Mouse (Mus musculus): ENCODE measurements at regions not wholly inside any gene's neighbourhood (a gene's known extent, or its start where the extent isn't known, plus 50 kb on each side); places are given as distances from the start of the nearest gene placed in this dataset.
"Not testable (repeated sequence)": the region's sequence is repeated elsewhere in the genome, so short reads cannot be mapped to it uniquely, and the experiment has no call there.

- 84% methylated on average over 4 of the region's 4 CpGs for WGBS
- Histone ChIP-seq H3K4me3 (ENCODE audit: low read depth, low read length) (no peak overlapping the region), H3K9me3 (ENCODE audit: control insufficient read depth, low read length) (no peaks in the 10 kb centered on the region), H3K4me1 (ENCODE audit: control insufficient read depth, insufficient read depth, low read length) (no peaks in the 10 kb centered on the region), H3K27me3 (ENCODE audit: control insufficient read depth, insufficient read depth, low read length) (no peaks in the 10 kb centered on the region), H3K27ac (replicated peaks; ENCODE audit: low read depth, low read length) (no peak overlapping the region), H3K36me3 (ENCODE audit: control insufficient read depth, insufficient read depth, low read length) (no peaks in the 10 kb centered on the region), H3K4me2 (ENCODE audit: low read depth, severe bottlenecking) (no peak overlapping the region), H3K9ac (ENCODE audit: low read length) (no peak overlapping the region)
- ATAC-seq (ENCODE audit: insufficient number of reproducible peaks, low FRiP score, low TSS enrichment, low read depth) = no peak
- DNase-seq (ENCODE audit: low spot score) = no peak
Measured at GRCm38 (mm10) chr10:108111398-108111797, 50.6 kb upstream of the Ppp1r12a start.

DNA sequence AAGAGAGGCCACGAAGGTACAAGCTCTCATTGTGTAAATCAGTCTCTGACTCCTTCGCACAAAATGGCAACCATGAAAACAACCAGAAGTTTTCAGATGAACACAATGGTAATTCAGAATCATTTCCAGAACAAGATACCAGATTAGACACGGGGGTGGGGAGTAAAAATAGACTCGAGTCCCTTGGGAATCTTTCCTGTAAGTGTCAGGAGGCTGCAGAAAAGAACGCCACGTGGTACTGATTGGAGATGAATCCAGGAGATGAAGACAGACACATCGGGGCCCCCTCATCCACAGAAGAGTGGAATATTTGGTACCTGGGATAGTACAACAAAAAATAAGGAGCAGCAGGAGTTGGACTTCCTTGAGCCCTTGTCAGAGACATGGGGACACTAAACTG lies 51.1 kb upstream of the Ppp1r12a start:
- Histone ChIP-seq H3K27ac (replicated peaks; ENCODE audit: low read depth, low read length) (no peak overlapping the region), H3K4me3 (ENCODE audit: low read depth, low read length) (no peak overlapping the region), H3K9me3 (ENCODE audit: control insufficient read depth, low read length) (no peaks in the 10 kb centered on the region), H3K36me3 (ENCODE audit: control insufficient read depth, insufficient read depth, low read length) (no peaks in the 10 kb centered on the region), H3K4me2 (ENCODE audit: low read depth, severe bottlenecking) (no peak overlapping the region), H3K9ac (ENCODE audit: low read length) (no peak overlapping the region), H3K4me1 (ENCODE audit: control insufficient read depth, insufficient read depth, low read length) (no peaks in the 10 kb centered on the region), H3K27me3 (ENCODE audit: control insufficient read depth, insufficient read depth, low read length) (no peaks in the 10 kb centered on the region)
- DNase-seq (ENCODE audit: low spot score) (no peak), ATAC-seq (ENCODE audit: insufficient number of reproducible peaks, low FRiP score, low TSS enrichment, low read depth) (no peak)
- 82% methylated on average over 7 of the region's 7 CpGs for WGBS

GRCm38 (mm10) chr10:108110197-108110596 lies 51.8 kb upstream of the Ppp1r12a start:
- H3K27ac ChIP-seq (replicated peaks; ENCODE audit: low read depth, low read length) = no peak overlapping the region
- H3K36me3 ChIP-seq (ENCODE audit: control insufficient read depth, insufficient read depth, low read length) = no peaks in the 10 kb centered on the region

DNA sequence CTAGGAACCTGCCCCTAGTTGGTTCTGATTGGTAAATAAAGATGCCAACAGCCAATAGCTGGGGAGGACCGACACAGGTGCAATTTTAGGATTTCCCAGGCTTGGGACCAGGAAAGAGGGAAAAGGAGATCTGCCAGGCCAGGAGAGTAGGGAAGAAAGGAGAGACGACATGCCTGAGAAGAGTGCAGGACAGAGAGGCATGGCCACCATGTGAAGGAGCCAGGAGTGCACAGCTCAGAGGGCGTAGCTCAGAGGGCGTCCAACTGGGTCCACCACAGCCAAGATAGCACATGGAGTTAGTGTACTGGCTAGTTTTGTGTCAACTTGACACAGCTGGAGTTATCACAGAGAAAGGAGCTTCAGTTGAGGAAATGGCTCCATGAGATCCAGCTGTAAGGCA lies 53.5 kb upstream of the Ppp1r12a start:
- not testable (repeated sequence) for H3K36me3 ChIP-seq (ENCODE audit: control insufficient read depth, insufficient read depth, low read length); ATAC-seq (ENCODE audit: insufficient number of reproducible peaks, low FRiP score, low TSS enrichment, low read depth); H3K27me3 ChIP-seq (ENCODE audit: control insufficient read depth, insufficient read depth, low read length); H3K9ac ChIP-seq (ENCODE audit: low read length); H3K4me2 ChIP-seq (ENCODE audit: low read depth, severe bottlenecking); H3K4me1 ChIP-seq (ENCODE audit: control insufficient read depth, insufficient read depth, low read length); H3K9me3 ChIP-seq (ENCODE audit: control insufficient read depth, low read length); DNase-seq (ENCODE audit: low spot score); H3K4me3 ChIP-seq (ENCODE audit: low read depth, low read length); H3K27ac ChIP-seq (replicated peaks; ENCODE audit: low read depth, low read length)
- WGBS = 84% methylated on average over 4 of the region's 4 CpGs

More at GRCm38 (mm10) chr10:108110197-108110596, 51.8 kb upstream of the Ppp1r12a start:
- Histone ChIP-seq H3K4me3 (ENCODE audit: low read depth, low read length) (no peak overlapping the region), H3K9me3 (ENCODE audit: control insufficient read depth, low read length) (no peaks in the 10 kb centered on the region), H3K9ac (ENCODE audit: low read length) (no peak overlapping the region), H3K4me1 (ENCODE audit: control insufficient read depth, insufficient read depth, low read length) (no peaks in the 10 kb centered on the region), H3K27me3 (ENCODE audit: control insufficient read depth, insufficient read depth, low read length) (no peaks in the 10 kb centered on the region), H3K4me2 (ENCODE audit: low read depth, severe bottlenecking) (no peak overlapping the region)
- no peak for DNase-seq (ENCODE audit: low spot score)
- no peak for ATAC-seq (ENCODE audit: insufficient number of reproducible peaks, low FRiP score, low TSS enrichment, low read depth)

DNA sequence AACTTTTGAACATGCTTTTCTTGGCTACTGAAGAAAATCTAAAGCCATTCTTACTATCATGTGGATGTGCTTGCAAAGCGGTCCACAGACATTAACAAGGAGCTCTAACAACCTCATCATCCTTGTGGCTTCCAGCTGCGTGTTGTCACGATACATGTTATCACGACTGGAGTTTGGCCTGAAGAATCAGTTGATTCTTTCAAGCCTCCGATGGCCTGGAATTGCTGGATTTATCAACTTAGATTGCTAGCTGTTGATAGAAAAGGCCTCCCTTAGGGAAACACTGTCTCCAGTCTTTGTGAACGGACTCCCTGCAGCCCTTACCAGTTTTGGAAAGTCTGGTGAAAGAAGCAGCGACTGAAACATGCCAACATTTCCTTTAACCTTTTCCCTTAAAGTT lies 60.5 kb upstream of the Ppp1r12a start:
- ATAC-seq (ENCODE audit: insufficient number of reproducible peaks, low FRiP score, low TSS enrichment, low read depth) = no peak
- Histone ChIP-seq H3K27me3 (ENCODE audit: control insufficient read depth, insufficient read depth, low read length) (no peaks in the 10 kb centered on the region), H3K36me3 (ENCODE audit: control insufficient read depth, insufficient read depth, low read length) (no peaks in the 10 kb centered on the region), H3K4me2 (ENCODE audit: low read depth, severe bottlenecking) (no peak overlapping the region), H3K4me3 (ENCODE audit: low read depth, low read length) (no peak overlapping the region), H3K9me3 (ENCODE audit: control insufficient read depth, low read length) (no peaks in the 10 kb centered on the region), H3K9ac (ENCODE audit: low read length) (no peak overlapping the region), H3K27ac (replicated peaks; ENCODE audit: low read depth, low read length) (no peak overlapping the region), H3K4me1 (ENCODE audit: control insufficient read depth, insufficient read depth, low read length) (no peaks in the 10 kb centered on the region)
- no peak for DNase-seq (ENCODE audit: low spot score)
- WGBS = 87% methylated on average over 7 of the region's 7 CpGs

- 84% methylated on average over 2 of the region's 2 CpGs for WGBS
- H3K4me2 ChIP-seq (ENCODE audit: low read depth, severe bottlenecking) = no peak overlapping the region
- no peak overlapping the region for H3K4me3 ChIP-seq (ENCODE audit: low read depth, low read length)
- no peaks in the 10 kb centered on the region for H3K36me3 ChIP-seq (ENCODE audit: control insufficient read depth, insufficient read depth, low read length)
- H3K27ac ChIP-seq (replicated peaks; ENCODE audit: low read depth, low read length) = no peak overlapping the region
- ATAC-seq (ENCODE audit: insufficient number of reproducible peaks, low FRiP score, low TSS enrichment, low read depth) (no peak), DNase-seq (ENCODE audit: low spot score) (no peak)
- H3K9ac ChIP-seq (ENCODE audit: low read length) = no peak overlapping the region
- H3K27me3 ChIP-seq (ENCODE audit: control insufficient read depth, insufficient read depth, low read length) = no peaks in the 10 kb centered on the region
- no peaks in the 10 kb centered on the region; the same call in 1 of the 2 replicates for H3K4me1 ChIP-seq (ENCODE audit: control insufficient read depth, insufficient read depth, low read length)
- H3K9me3 ChIP-seq (ENCODE audit: control insufficient read depth, low read length) = no peaks in the 10 kb centered on the region
Measured at GRCm38 (mm10) chr10:108093043-108093442, 69.0 kb upstream of the Ppp1r12a start.

DNA sequence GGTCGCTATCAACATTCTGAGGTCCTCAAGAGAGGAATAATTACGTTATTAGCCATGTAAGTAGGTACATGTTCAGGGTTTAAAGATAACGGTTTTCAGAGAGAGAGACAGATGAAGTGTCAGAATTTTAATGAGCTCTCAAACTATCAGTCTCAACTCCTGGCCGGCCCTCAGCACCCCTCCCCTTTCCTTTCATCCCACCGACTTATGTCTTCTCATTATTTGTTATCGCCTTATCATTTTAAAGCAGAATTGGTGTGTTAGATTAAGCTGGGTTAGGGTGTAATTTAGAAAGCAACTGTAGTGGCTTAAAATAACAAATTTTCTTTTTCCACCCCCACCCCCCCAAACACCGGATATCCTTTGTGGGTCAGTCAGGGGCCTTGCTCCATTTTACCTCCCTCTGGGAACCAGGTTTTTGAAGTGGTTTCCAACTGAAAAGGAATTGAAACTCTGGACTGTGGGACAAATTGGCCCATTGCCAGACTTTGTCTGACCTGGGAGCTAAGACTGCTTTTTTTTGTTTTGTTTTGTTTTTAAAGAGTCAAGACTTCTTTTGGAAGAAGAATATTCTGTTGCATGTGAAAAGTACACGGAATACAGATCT lies 72.5 kb upstream of the Ppp1r12a start:
- Histone ChIP-seq H3K4me2 (ENCODE audit: low read depth, severe bottlenecking) (no peak overlapping the region), H3K4me1 (ENCODE audit: control insufficient read depth, insufficient read depth, low read length) (no peaks in the 10 kb centered on the region; the same call in 1 of the 2 replicates), H3K36me3 (ENCODE audit: control insufficient read depth, insufficient read depth, low read length) (no peaks in the 10 kb centered on the region), H3K4me3 (ENCODE audit: low read depth, low read length) (no peak overlapping the region), H3K27ac (replicated peaks; ENCODE audit: low read depth, low read length) (no peak overlapping the region), H3K27me3 (ENCODE audit: control insufficient read depth, insufficient read depth, low read length) (no peaks in the 10 kb centered on the region), H3K9ac (ENCODE audit: low read length) (no peak overlapping the region), H3K9me3 (ENCODE audit: control insufficient read depth, low read length) (no peaks in the 10 kb centered on the region)
- peak; percentile 31; the same call in 1 of the 2 replicates for ATAC-seq (ENCODE audit: insufficient number of reproducible peaks, low FRiP score, low TSS enrichment, low read depth)
- no peak for DNase-seq (ENCODE audit: low spot score)
- 58% methylated on average over 8 of the region's 8 CpGs for WGBS

DNA sequence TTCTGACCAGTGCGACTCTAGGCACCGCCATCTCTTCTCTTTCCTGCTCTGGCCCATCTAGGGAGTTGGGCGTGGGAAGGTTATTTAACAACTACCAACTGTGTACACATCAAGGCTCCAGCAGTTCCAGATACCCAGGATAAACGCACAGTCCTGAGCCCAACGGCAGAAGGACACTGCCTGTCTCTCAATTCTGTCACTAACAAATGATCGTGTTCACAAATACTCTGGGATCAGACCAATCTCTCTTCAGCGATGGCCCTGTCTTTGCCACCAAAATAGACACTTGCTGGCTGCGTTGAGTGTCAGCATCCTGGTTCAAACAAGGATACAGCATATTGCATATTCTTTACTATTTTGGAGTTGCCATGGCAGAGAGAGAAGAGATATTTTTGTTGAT lies 73.1 kb upstream of the Ppp1r12a start:
- no peak overlapping the region for H3K27ac ChIP-seq (replicated peaks; ENCODE audit: low read depth, low read length)
- ATAC-seq (ENCODE audit: insufficient number of reproducible peaks, low FRiP score, low TSS enrichment, low read depth) (no peak), DNase-seq (ENCODE audit: low spot score) (no peak)
- H3K4me3 ChIP-seq (ENCODE audit: low read depth, low read length) = no peak overlapping the region
- H3K27me3 ChIP-seq (ENCODE audit: control insufficient read depth, insufficient read depth, low read length) = no peaks in the 10 kb centered on the region
- no peaks in the 10 kb centered on the region for H3K36me3 ChIP-seq (ENCODE audit: control insufficient read depth, insufficient read depth, low read length)
- H3K4me1 ChIP-seq (ENCODE audit: control insufficient read depth, insufficient read depth, low read length) = no peaks in the 10 kb centered on the region; the same call in 1 of the 2 replicates
- H3K9ac ChIP-seq (ENCODE audit: low read length) = no peak overlapping the region
- WGBS = 74% methylated on average over 8 of the region's 8 CpGs
- H3K9me3 ChIP-seq (ENCODE audit: control insufficient read depth, low read length) = no peaks in the 10 kb centered on the region
- H3K4me2 ChIP-seq (ENCODE audit: low read depth, severe bottlenecking) = no peak overlapping the region

GRCm38 (mm10) chr10:108088209-108088608 lies 73.8 kb upstream of the Ppp1r12a start:
- H3K9ac ChIP-seq (ENCODE audit: low read length) = no peak overlapping the region
- no peak overlapping the region for H3K27ac ChIP-seq (replicated peaks; ENCODE audit: low read depth, low read length)
- H3K4me2 ChIP-seq (ENCODE audit: low read depth, severe bottlenecking) = no peak overlapping the region
- ATAC-seq (ENCODE audit: insufficient number of reproducible peaks, low FRiP score, low TSS enrichment, low read depth) (no peak), DNase-seq (ENCODE audit: low spot score) (no peak)
- H3K27me3 ChIP-seq (ENCODE audit: control insufficient read depth, insufficient read depth, low read length) = no peaks in the 10 kb centered on the region
- H3K4me1 ChIP-seq (ENCODE audit: control insufficient read depth, insufficient read depth, low read length) = no peaks in the 10 kb centered on the region; the same call in 1 of the 2 replicates
- no peaks in the 10 kb centered on the region for H3K9me3 ChIP-seq (ENCODE audit: control insufficient read depth, low read length)
- WGBS = 84% methylated on average over 7 of the region's 7 CpGs
- H3K36me3 ChIP-seq (ENCODE audit: control insufficient read depth, insufficient read depth, low read length) = no peaks in the 10 kb centered on the region
- H3K4me3 ChIP-seq (ENCODE audit: low read depth, low read length) = no peak overlapping the region

All from limb, embryonic 11.5 days (tissue).